Mouse (Mus musculus): ENCODE data around the gene Metap2. TPM values are rescaled to one million over a fixed set of nuclear protein-coding genes. Genes with fewer than 3 reads are reported as not detected.
"Not testable (repeated sequence)": the region's sequence is repeated elsewhere in the genome, so short reads cannot be mapped to it uniquely, and the experiment has no call there.

The Metap2 gene
- polyA plus RNA-seq, 1 experiment: 137 TPM

DNA sequence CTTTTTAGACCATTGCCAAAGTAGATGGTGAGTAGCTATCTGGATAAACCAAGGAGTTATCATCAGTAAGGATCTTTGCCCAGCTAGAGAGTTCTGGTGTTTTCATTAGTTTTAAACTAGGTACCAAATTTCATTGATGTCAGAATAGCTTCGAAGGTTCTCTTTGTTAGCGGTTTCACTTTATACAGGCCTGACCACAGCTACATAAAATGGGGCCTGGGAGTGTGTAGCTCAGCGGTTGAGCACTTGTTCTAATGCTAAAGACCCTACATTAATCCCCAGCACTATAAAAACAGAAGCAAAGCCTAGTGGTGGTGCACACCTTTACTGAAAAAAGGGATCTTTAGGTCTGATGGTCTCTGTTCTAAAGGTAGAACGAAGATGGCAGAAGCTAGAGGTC lies 6.3 kb downstream of the Metap2 start:
- no peak overlapping the region for H3K4me3 ChIP-seq (ENCODE audit: insufficient read depth, low read depth, low read length)
- peaks cover 3% of the 10 kb centered on the region; the same call in 1 of the 2 replicates for H3K4me1 ChIP-seq (ENCODE audit: control insufficient read depth, insufficient read depth, insufficient read length, low read length)
- H3K27ac ChIP-seq (replicated peaks; ENCODE audit: low read depth, low read length): no peak overlapping the region

DNA sequence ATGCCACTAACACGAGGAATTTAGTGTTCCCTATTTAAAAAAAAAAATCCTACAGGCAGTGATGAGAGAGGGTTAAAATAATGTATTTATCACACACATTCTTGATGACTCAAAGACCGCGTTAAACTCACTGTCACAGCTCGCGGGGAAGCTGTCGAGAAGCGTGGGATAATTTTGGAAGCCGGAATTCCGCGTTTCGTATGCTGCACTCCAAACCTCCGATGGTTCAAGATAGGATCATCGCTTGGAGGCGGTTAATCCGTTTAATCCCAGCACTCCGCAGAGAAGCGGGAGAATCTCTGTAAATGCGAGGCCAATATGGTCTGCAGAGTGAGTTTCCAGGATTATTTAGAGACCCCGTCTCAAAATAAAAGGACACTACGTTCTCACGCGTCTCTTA lies 6.9 kb downstream of the Metap2 start:
- H3K4me1 ChIP-seq (ENCODE audit: control insufficient read depth, insufficient read depth, insufficient read length, low read length): peaks cover 3% of the 10 kb centered on the region; the same call in 1 of the 2 replicates
- H3K4me3 ChIP-seq (ENCODE audit: insufficient read depth, low read depth, low read length): peak overlapping the region; percentile 93
- 0 out of 2 replicates have a peak overlapping the region, but pooled peaks have one; percentile 7 for H3K27ac ChIP-seq (replicated peaks; ENCODE audit: low read depth, low read length)

DNA sequence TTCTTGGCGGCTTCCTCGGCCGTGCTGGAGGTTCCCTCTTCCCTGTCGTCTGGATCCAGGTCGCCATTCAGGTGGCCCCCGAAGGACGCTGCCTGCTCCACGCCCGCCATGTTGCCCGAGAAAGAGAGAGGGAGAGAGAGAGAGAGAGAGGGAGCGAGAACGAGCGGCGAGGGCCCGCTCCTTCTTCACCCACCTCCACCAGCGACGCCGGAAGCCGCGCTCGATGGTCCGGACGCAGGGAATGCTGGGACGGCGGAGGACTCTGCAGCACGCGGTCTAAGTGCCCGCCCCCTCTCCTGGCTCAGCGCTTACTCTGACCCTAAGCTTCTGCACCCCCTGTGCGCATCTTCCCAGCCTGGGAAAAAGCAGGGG lies 7.3 kb downstream of the Metap2 start:
- H3K4me3 ChIP-seq (ENCODE audit: insufficient read depth, low read depth, low read length): peak overlapping the region; percentile 93
- peak overlapping the region; percentile 87 for H3K27ac ChIP-seq (replicated peaks; ENCODE audit: low read depth, low read length)
- peaks cover 3% of the 10 kb centered on the region; the same call in 1 of the 2 replicates for H3K4me1 ChIP-seq (ENCODE audit: control insufficient read depth, insufficient read depth, insufficient read length, low read length)

DNA sequence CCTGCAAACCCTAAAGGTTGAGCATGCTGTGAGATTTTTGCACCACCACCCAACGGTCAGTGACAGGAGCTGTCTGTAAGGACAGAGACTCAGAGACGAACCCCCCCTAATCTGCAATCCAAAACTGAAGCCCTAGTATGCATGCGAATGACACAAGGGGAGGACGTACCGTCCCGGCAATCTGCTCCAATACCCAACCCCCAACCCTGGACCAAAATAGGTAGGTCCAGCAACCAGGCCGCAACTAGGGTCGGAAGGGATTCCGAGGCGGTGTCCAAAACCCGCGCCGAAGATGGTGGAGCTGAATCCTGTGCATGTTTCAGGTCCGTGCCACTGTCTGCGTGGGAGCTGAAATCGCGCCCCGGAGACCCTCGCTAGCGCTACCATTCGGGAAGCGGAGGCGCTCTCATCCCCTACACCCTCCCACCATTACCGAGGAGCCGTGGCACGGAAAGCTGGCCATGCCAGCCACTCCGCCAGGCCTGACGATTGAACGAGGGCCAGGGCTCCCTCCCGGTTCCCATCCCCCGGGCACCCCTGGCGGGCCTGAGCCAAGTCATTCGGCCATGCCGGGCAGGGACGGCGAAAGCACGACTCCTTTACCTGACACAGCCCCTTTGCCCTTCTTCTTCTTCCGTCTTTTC lies 7.8 kb downstream of the Metap2 start:
- Histone ChIP-seq H3K27ac (replicated peaks; ENCODE audit: low read depth, low read length) (peak overlapping the region; percentile 87), H3K4me1 (ENCODE audit: control insufficient read depth, insufficient read depth, insufficient read length, low read length) (peaks cover 4% of the 10 kb centered on the region), H3K4me3 (ENCODE audit: insufficient read depth, low read depth, low read length) (peak overlapping the region; percentile 93)

DNA sequence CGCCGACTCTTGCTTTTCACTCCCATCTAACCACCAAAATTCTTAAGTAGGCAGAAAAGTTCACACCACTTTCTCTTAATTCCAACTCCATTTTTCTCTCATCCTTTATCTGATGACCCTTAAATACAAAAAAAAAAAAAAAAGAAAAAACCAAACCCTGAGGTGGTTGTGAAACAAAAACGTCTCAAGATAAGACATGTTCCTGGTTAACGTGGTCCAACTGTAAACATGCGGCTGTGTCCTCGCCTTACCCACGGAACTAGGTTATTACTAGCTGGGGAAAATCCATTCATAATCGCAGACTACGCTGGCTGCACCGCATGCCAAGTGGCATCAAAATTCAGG lies 8.3 kb downstream of the Metap2 start:
- Histone ChIP-seq H3K27ac (replicated peaks; ENCODE audit: low read depth, low read length) (no peak overlapping the region), H3K4me1 (ENCODE audit: control insufficient read depth, insufficient read depth, insufficient read length, low read length) (peaks cover 7% of the 10 kb centered on the region)

DNA sequence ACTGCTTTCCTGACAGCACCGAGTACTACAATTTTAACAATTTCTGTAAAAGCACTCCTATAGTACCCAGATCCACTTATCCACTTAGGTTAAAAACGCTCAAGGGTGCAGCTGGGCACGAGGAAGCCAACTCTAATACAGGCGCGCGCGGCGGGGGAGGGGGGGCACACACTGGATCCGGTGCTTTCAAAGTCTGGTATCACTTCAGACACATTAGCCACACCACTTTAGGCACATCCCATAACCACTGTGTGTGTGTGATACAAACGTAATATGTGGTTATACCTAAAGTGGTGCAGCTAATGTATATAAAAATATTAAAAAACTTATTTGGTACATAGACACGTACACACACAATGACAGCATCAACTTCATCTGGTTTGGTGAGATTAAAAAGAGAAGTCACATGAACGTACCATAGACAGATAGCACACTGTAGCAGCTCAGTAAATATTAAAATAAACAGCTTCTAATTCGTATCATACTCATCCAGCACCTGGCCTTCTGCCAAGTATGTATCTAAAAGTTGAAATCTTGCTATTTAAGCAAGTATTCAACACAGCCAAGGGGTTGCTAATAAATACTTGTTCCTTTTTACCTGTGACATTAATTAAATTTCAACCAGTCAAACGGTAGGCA lies 10.9 kb downstream of the Metap2 start:
- Histone ChIP-seq H3K4me3 (ENCODE audit: insufficient read depth, low read depth, low read length) (no peak overlapping the region), H3K4me1 (ENCODE audit: control insufficient read depth, insufficient read depth, insufficient read length, low read length) (peaks cover 9% of the 10 kb centered on the region), H3K27ac (replicated peaks; ENCODE audit: low read depth, low read length) (no peak overlapping the region)

More for the DNA sequence above, 8.3 kb downstream of the Metap2 start:
- peak overlapping the region; percentile 93 for H3K4me3 ChIP-seq (ENCODE audit: insufficient read depth, low read depth, low read length)

DNA sequence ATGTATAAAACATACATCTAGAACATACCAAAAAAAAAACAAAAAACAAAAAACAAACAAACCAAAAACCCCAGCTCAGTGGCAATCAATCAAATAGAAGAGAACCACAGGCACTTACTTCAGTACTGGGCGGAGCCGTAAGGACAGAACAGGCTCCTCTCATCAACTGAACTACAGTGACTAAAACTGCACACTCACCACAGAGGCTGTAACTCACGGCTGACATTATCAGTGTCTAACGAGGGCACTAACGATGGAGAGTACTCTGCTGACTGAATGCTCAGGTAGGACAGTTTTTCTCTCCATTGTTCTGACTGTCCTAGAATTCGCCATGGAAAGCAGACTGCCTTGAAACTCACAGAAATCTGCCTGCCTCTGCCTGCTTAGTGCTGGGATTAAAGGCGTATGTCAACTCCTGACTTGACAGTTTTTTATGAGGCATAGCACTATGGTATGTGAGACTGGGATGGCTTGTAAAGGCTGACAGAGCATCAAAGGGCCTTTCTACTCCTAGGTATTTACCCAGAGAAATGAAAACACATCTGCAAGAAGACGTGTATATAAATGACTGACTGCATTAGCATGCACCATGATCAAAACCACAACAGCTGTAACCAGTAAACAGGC lies 14.0 kb downstream of the Metap2 start:
- H3K27ac ChIP-seq (replicated peaks; ENCODE audit: low read depth, low read length): no peak overlapping the region
- no peak overlapping the region for H3K4me3 ChIP-seq (ENCODE audit: insufficient read depth, low read depth, low read length)
- peaks cover 6% of the 10 kb centered on the region for H3K4me1 ChIP-seq (ENCODE audit: control insufficient read depth, insufficient read depth, insufficient read length, low read length)

DNA sequence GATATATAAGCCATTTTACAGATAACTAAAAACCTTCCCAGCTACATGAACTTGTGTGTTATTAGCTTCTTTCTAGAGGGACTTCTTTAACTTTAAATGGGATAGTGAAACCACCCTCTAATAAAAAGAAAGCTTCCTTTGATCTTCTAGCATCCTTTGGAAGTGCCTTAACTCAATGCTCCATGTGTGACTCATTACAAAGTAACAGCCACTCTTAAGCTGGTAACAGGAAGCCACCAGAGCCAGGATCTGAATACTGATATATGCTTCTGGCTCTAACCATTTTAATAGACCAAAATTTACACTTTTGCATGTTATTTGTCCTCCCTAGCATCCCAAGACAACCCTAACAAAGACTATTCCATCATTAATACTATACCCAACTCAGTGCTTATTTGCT lies 15.0 kb downstream of the Metap2 start:
- Histone ChIP-seq H3K4me1 (ENCODE audit: control insufficient read depth, insufficient read depth, insufficient read length, low read length) (peaks cover 6% of the 10 kb centered on the region; the same call in 1 of the 2 replicates), H3K4me3 (ENCODE audit: insufficient read depth, low read depth, low read length) (no peak overlapping the region), H3K27ac (replicated peaks; ENCODE audit: low read depth, low read length) (no peak overlapping the region)

DNA sequence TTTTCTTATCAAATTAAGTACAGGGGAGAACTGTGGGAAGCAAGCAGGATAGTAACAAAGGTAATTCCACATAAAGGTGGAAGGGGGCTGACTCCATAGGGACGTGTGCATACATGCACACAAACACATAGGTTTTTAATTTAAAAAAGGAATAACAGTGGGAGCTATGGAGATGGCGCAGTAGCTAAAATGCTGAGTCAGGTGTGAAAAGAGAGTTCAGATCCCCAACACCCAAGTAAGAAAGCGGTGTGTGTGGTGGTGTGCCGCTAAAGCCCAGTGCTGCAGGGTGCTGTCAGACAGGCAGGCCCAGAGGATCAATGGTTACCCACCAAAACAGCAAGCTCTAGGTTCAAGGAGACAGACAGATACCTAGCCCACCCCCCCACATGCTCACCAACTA lies 18.2 kb downstream of the Metap2 start:
- Histone ChIP-seq H3K27ac (replicated peaks; ENCODE audit: low read depth, low read length) (no peak overlapping the region), H3K4me3 (ENCODE audit: insufficient read depth, low read depth, low read length) (no peak overlapping the region), H3K4me1 (ENCODE audit: control insufficient read depth, insufficient read depth, insufficient read length, low read length) (peaks cover 5% of the 10 kb centered on the region; the same call in 1 of the 2 replicates)

DNA sequence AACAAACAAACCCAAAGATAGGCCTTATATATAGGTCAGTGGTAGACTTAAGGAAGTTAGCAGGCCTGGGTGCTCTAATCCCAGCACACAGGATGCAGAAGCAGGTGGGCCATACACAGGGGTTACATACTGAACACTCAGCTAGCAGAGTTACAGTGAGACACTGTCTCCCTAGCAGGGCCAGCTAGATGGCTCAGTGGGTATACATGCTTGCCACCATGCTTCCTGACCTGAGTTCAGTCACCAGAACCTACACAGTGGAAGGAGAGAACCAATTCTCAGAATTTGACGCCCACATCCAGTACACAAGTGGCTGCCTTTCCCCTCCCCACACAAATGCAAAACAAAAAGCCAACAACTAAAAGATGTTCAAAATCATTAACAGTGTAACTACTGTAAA lies 20.1 kb downstream of the Metap2 start:
- no peak overlapping the region for H3K4me3 ChIP-seq (ENCODE audit: insufficient read depth, low read depth, low read length)
- H3K4me1 ChIP-seq (ENCODE audit: control insufficient read depth, insufficient read depth, insufficient read length, low read length): peaks cover 3% of the 10 kb centered on the region; the same call in 1 of the 2 replicates
- no peak overlapping the region for H3K27ac ChIP-seq (replicated peaks; ENCODE audit: low read depth, low read length)

DNA sequence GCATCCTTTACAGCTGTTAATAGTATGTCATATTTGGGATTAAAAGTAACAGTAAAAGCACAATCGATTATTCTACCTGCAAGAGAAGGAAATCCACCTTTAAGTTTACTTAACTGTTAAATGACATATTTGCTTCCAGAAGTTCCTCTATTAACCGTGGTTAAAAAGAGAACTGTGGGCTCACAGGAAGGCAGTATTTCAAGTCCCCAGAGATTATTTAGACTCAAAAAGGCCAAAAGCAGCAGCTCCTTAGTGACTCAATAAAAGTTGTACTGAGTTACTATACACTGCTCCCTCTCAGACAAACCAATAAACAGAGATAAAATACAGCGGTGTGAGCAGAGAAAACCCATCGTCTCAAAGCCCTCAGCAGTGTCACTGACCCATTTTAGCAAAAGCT lies 28.0 kb downstream of the Metap2 start:
- no peaks in the 10 kb centered on the region for H3K4me1 ChIP-seq (ENCODE audit: control insufficient read depth, insufficient read depth, insufficient read length, low read length)
- no peak overlapping the region for H3K27ac ChIP-seq (replicated peaks; ENCODE audit: low read depth, low read length)
- no peak overlapping the region for H3K4me3 ChIP-seq (ENCODE audit: insufficient read depth, low read depth, low read length)

DNA sequence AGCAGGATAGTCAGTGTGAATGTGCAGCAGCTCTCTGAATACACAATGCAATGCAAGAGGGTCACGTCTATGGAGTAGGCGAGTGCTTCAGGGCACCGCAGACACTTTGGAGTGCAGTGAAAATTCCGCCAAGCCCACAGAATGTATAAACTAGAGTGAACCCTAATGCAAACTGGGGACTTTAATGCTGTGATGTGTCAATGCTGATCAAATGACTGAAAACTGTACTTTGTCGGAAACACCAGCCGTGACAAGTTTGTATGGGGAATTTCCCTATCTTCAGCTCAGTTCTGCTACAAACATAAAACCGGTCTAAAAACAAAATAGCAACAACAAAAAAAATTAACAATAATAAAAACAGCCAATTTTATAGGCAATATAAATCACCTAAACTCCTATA lies 28.5 kb downstream of the Metap2 start:
- Histone ChIP-seq H3K4me1 (ENCODE audit: control insufficient read depth, insufficient read depth, insufficient read length, low read length) (no peaks in the 10 kb centered on the region), H3K4me3 (ENCODE audit: insufficient read depth, low read depth, low read length) (no peak overlapping the region), H3K27ac (replicated peaks; ENCODE audit: low read depth, low read length) (no peak overlapping the region)

DNA sequence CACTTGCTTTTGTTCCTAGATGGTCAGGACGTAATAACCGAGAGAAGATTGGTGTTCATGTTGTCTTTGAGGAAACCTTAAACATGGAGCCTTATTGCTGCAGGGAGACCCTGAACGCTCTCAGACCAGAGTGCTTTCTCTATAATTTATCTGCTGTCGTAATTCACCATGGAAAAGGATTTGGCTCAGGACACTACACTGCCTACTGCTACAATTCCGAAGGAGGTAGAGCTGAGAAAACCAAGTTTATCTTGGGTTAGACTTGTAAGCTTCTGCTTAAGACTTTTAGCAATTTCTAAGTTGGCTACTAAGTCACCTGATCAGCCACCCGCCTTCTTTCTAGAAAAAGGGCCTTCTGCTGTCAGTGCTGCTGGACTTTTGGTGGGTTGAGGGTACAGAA lies 40.8 kb downstream of the Metap2 start:
- Histone ChIP-seq H3K4me3 (ENCODE audit: insufficient read depth, low read depth, low read length) (no peak overlapping the region), H3K4me1 (ENCODE audit: control insufficient read depth, insufficient read depth, insufficient read length, low read length) (no peaks in the 10 kb centered on the region), H3K27ac (replicated peaks; ENCODE audit: low read depth, low read length) (no peak overlapping the region)

DNA sequence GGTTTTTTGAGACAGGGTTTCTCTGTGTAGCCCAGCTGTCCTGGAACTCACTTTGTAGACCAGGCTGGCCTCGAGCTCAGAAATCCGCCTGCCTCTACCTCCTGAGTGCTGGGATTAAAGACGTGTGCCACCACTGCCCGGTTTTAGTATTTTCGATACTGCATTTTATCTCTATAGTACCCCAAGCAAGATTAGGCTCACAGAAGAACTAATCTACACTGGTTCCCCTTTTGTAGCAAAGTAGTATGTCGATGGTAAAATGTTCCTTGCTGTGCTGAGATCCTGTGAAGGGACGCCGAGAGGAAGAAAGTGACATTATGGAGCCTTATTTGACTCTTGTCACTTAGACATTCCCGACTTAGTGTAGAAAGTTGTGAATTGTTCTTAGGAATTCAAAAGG lies 41.8 kb downstream of the Metap2 start:
- H3K27ac ChIP-seq (replicated peaks; ENCODE audit: low read depth, low read length): no peak overlapping the region
- H3K4me3 ChIP-seq (ENCODE audit: insufficient read depth, low read depth, low read length): no peak overlapping the region

DNA sequence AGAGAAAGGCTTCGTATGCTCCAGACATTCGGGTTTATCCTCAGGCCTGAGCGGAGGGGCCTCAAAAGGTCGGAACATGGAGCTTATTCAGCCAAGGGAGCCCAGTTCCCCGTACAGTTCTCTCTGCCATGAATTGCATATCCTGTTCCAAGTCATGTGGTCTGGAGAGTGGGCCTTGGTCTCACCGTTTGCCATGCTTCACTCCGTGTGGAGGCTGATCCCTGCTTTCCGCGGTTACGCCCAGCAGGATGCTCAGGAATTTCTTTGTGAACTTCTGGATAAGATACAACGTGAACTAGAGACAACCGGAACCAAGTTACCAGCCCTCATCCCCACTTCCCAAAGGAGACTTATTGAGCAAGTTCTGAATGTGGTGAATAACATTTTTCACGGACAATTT lies 50.2 kb downstream of the Metap2 start:
- Histone ChIP-seq H3K27ac (replicated peaks; ENCODE audit: low read depth, low read length) (no peak overlapping the region), H3K4me1 (ENCODE audit: control insufficient read depth, insufficient read depth, insufficient read length, low read length) (no peaks in the 10 kb centered on the region), H3K4me3 (ENCODE audit: insufficient read depth, low read depth, low read length) (no peak overlapping the region)

More for the DNA sequence above, 41.8 kb downstream of the Metap2 start:
- no peaks in the 10 kb centered on the region for H3K4me1 ChIP-seq (ENCODE audit: control insufficient read depth, insufficient read depth, insufficient read length, low read length)

DNA sequence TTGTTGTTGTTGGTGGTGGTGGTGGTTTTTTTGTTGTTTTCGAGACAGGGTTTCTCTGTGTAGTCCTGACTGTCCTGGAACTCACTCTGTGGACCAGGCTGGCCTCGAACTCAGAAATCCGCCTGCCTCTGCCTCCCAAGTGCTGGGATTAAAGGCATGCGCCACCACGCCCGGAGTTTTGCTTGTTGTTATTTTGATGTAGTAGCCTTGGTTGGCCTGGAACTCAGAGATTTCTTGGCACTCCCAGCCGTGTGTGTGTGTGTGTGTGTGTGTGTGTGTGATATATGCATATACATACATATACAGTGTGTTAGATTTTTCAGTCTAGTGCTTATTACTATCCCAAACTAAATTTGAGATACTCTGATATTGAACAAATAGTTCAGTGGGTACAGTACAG lies 61.8 kb downstream of the Metap2 start:
- H3K27ac ChIP-seq (replicated peaks; ENCODE audit: low read depth, low read length); H3K4me3 ChIP-seq (ENCODE audit: insufficient read depth, low read depth, low read length); H3K4me1 ChIP-seq (ENCODE audit: control insufficient read depth, insufficient read depth, insufficient read length, low read length): not testable (repeated sequence)
